Mouse (Mus musculus) adrenal gland, adult 18-20 months (tissue): ENCODE measurements around the gene Gdf7. TPM values are rescaled to one million over a fixed set of nuclear protein-coding genes. Genes with fewer than 3 reads are reported as not detected.
A peak's percentile ranks its signal among the peaks of the same experiment; 100 is the strongest.

Source experiments
- DNase-seq, 2 experiments: peaks; one replicate each; pipeline ENCODE4 v3.0.0; 2021 to 2022; ENCODE audit warnings: low spot score in 2 of 2
- total RNA-seq, 2 experiments: library from RNA; stranded (reverse); gene quantifications; 1 replicate in 1 of 2; 2 replicates in 1 of 2; pipeline ENCODE4 v1.2.3; 2021

Gdf7 gene
- total RNA-seq, 2 experiments from 2014 or later, result not detected

DNA sequence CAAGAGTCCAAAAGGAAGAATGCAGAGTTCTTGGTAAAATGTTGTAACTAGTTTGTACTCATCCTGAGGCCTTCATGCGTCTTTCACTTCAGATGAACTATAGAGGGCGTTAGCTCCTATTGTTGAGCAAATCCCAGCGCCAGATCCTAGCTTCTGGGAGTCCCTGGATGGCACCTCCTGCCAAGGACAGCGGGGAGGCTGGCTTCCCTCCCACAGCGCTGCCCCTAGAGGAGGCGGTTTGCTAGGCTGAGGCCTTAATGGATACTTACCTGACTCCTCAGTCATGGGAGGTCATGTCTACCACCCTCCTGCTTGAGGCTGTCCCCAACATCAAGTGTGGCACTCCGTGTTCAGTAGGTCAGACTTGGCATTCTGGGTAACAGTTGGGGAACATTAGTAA, 27.5 kb upstream of the Gdf7 start:
- DNase-seq, result no peak

DNA sequence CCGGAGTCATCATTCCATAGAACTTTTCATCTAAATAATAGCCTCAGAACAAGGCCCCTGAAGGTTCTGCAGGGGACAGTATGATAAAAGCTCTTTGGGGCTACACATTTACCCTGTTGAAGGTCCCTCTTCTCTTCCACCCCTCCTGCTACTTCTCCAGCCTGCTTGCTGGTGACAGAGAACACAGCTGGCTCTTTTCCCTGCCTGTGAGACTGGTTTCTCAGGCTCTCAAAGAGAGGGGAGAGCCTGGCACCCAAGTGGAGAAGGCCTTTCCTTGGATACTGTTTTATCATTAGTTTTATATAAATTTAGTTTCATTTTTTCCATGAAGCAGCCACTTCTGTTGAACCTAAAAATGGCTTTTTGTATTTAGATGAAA, 25.9 kb upstream of the Gdf7 start:
- no peak for DNase-seq

DNA sequence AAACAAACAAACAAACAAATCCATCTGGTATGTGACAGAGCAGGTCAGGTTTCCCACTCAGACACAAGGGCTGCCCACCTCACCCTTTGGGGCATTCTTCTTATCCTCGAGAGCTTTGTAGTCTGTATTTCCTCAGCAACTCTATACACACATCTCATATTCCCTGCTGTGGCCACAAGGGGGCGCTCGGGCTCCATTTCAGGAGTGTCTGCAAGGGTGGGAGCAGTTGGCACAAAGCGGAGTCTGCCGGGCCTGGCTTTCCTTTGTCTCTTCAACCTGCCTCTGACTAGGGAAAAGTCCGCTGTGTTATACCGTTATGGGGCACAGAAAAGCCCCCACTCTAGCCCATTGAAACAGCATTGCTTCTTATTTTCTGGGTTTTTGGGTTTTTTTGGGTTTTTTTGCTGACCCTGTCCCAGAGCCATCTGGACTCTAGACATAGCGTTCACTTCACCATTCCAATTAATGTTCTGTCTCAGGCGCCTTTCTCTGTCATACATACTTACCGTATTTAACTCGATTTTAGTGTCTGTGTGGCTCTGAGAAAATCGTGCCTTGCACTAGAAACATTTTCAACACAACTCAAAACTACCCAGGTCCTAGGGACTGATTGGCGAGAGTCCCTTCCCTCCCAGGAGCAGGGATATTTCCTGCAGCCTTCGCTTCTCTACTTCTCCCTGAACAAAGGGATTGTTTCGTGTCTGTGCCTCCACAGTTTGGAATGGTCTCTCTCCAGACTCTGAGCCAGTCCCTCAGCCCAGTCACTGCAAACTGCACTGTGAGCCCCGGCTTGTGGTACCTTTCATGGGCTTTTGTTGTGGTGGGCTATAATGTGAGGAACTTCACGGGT, 25.3 kb upstream of the Gdf7 start:
- DNase-seq, result peak; percentile 97 to 98

- DNase-seq, result no peak
These were observed 24.3 kb upstream of the Gdf7 start for GRCm38 (mm10) chr12:8325943-8326522.

GRCm38 (mm10) chr12:8325245-8325942, 23.6 kb upstream of the Gdf7 start:
- no peak for DNase-seq

DNA sequence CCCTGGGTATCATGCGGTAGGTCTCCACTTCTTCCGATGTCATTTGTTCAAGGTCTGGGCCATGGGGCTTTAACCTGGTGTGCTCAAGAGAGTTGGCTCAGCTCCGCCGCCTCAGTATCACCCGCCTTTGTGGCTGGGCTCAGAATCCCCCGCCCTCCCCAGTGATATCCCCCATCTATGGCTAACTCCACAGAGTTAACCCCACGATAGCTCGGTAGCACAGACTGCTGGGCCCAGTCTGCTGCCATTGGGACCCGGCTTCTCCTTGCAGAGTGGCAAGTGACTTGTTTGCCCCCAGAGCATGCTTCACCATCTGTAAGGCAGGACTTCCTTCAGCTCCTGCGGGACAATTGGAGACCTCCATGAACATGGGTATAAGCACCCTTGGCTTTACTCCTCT, 22.3 kb upstream of the Gdf7 start:
- no peak for DNase-seq

- DNase-seq, result no peak
These were observed 19.8 kb upstream of the Gdf7 start for GRCm38 (mm10) chr12:8321506-8321905.

DNA sequence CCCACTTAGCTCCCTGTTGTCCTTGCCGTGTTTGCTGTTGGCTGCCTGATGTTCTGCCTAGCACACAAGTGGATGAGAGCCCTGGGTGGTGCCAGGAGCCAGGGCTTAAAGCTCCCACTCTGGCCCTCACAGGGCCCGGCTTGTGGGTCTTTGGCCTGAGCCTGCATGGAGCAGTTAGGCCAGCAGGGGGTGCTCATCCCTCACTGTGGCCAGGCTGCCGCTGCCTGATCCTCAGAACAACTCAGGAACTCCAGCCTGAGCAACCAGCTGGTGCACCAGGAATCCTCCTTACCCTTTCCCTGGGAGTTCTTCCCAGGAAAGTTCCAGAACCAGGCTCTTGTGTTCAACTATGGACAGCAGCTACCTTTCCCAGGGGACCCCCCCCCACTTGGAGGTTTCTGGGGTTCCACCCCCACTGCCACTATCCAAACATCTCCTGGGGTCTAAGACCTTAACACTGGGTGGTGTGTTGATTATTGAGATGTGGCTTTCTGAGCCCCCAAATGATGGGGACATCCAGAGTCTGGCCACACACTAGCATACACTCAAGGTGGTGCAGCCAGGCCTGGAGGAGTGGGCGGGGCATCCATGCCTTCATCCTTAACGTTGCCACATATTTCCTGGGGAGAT, 18.4 kb upstream of the Gdf7 start:
- DNase-seq, result peak; percentile 86 to 91

DNA sequence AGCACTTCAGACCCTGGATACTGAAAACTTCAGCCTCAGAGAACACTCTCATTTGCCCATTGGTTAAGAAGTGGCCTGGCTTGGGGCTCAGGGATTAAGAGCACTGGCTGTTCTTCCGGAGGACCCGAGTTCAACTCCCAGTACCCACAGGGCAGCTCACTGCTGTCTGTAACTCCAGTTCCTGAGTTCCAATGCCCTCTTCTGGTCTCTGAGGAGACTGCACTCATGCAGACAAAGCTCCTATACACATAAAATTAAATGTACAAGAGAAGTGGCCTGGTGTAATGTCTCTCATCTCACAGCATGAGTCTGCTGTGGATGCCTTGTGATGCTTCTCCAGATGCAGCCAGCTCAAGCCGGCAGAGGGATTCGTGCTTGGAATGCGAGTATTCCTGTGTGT, 14.8 kb upstream of the Gdf7 start:
- no peak for DNase-seq

DNA sequence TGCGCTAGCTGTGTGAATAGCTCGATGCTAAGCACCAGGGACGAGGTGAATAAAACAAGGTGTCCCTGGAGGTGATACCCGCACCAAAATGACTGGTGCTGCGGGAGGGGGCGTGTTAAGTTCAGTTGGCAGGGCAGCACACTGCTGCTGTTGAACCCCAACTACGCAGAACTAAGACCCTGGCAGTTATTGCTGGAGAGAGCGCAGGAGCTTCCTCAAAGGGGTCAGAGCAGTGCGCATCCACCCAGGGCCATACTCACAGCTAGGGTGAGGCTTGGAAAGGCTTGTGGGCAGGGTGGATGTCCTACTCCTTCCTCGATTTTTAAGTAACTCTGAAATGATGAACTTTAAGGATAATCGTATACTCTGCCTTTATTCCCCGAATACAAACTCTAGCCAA, 12.0 kb upstream of the Gdf7 start:
- DNase-seq, result no peak

GRCm38 (mm10) chr12:8313270-8313771, 11.6 kb upstream of the Gdf7 start, which contains the start of gene Hs1bp3:
Gene Hs1bp3, plus strand, starts transcription at chr12:8313432.
- peak; percentile 88 to 96 for DNase-seq

DNA sequence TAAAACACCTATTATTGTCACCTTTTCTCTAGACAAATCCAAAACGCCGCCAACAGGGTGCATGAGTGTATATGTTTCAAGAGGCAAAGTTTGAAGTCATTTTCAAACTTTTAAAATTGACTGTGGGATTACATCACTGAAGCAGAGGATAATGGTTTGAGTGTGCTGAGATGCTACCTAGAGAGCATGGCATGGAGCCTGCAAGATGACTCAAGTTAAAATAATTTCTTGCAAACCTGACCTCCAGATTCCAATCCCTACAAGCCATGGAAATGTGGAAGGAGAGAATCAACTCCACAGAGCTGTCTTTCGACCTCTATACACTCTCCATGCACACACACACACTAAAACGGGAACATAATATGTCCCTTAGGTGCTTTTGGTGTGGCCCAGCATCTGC, 10.5 kb upstream of the Gdf7 start:
- no peak for DNase-seq

DNA sequence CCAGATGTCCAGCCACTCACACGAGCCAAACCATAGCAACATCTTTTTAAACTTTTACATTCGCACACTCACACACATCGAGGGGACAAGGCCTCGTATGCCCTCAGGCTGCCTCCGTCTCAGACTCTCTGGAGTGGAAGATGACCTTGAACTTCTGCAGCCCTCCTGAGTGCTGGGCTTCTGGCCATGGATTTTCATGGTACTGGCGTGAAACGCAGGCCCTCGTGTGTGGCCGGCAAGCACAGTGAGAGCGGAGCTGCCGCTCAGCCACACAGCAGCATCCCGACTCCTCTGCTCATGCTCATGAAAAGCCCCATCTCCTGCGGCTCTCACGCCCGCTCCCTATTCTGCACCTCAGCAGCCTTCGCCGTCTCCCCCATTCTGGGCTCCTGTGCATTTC, 9.2 kb upstream of the Gdf7 start:
- no peak for DNase-seq

DNA sequence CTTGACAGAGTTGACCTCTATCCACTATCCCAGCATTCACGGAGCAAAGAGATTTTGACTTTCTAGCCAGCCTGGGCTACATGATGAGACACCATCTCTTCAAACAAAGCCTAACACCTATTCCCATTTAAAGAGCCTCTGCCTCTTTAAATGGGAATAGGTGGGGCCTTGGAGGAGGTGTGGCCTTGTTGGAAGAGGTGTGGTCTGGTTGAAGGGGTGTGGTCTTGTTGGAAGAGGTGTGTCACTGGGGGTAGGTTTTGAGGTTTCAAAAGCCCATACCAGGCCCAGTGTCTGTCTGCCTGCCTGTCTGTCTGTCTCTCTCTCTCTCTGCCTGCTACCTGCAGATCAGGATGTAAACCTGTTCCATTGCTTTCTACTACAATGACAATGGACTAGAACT, 5.2 kb upstream of the Gdf7 start:
- no peak for DNase-seq

DNA sequence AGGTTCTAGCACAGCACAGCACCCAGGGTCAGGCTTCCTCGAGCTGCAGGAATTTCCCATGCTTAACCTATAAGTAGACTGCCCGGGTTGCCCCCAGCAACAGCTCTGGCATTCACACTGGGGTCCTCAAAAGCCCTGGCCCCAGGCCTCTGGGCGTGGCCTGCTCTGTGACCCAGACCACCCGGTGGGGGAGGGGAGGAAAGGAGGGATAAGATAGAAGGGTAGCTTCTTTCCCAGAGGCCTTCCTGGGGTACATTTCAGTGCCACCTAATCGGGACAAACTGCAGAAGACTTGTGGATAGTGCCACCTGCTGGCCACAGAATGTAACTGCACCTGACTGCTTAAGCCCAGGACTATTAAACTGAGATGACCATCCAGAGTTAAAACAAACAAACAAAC, 4.7 kb upstream of the Gdf7 start:
- peak; percentile 52 to 72 for DNase-seq

DNA sequence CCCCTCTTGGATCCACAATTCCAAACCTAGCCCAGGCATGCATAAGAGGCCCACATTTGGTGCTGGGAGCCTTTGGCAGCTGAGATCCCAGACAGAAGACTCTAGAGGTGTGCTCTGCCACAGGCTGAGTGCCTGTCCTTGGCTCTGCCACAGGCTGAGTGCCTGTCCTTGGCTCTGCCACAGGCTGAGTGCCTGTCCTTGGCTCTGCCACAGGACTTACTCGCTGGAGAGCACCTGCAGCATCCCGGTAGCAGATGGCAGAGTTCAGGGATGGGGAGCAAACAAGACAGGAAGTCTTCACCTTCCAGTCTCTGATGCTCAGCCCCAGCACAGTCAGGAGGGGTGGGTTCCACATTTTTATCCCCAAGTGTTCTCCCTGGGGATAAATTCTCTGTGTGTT, 3.5 kb upstream of the Gdf7 start:
- DNase-seq, result no peak

DNA sequence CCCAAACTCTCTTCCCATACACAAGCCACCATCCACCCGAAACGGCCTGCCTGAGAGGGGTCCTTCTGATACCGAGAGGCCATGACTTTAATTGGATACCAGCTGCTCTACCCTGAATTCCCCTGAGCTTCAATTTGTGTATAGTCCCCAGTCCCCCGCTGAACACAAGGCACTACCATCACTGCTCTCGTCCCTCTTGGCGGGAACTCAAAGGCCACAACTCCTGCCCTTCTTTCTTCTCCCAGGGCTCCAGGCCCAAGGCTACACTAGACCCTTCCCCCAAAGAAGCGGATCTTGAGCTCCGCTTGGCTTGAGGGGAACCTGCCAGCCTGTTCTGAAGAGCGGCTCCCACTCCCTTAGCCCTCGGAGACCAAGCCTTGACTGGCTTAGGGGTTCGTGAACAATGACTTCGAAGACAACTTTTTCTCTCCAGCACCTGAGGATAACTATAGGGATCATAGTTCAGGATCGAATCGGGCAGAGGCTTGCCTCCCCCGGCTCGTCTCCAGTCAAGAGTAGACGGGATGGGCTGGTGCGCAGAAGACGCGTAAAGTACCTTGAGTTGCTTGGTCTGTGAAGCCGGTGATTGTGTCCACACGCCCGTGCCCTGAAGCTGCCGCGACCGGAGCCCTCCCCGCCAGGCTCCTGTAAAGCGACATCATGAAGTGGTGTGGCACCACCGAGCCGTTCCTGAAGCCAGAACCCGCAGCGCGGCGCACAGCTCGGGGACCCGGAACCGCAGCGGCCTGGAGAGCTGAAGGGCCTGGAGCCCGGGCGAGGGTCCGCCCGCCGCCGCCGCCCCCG, 541 bp downstream of the Gdf7 start:
- DNase-seq, result no peak

DNA sequence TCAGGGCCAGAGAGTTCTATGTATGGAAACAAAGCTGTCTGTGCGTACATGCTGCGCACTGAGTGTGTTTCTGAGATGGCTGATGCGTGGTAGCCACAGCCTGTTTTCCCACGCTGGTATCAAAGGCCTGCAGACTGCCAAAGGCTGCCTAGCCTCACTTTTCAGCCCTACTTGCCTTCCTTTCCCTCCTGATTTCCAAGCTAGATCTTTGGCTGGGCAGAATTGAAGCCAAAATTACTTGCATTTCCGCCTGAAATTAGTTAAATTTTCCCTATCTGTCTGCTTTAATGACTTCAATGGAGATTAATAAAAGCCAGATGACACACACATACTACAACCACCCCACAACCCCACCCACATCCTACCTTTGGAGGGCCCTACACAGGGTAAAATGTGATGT, 1.2 kb downstream of the Gdf7 start:
- no peak for DNase-seq

DNA sequence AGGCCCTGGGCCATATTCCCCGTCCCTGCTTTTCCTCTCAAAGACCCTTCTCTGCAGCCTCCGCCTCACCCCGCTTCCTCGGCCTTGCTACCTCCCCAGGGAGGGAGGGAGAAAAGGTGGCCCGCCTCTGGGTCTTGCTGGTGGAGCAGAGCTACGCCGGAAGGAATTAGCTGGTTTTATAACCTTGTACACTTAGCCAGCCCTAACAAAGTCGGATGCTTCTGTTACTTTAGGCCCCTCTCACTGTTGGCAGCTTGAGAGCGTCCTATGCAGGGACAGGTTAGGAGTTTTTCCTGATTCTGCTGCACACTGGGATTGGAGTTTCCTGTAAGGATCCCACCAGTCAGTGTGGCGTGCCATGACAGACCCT, 1.7 kb downstream of the Gdf7 start:
- no peak for DNase-seq

GRCm38 (mm10) chr12:8299143-8300110, 2.3 kb downstream of the Gdf7 start:
- no peak for DNase-seq
